Mouse (Mus musculus): ENCODE measurements around the gene Tigar.

Tigar gene

GRCm38 (mm10) chr6:127109402-127109930 lies at the start of gene Tigar:
Tigar (minus strand) TSS chr6:127109557.
- DNase-seq = peak; percentile 96

- no peak for DNase-seq
Observed at GRCm38 (mm10) chr6:127157321-127157720, 48.0 kb upstream of the Tigar start.

DNA sequence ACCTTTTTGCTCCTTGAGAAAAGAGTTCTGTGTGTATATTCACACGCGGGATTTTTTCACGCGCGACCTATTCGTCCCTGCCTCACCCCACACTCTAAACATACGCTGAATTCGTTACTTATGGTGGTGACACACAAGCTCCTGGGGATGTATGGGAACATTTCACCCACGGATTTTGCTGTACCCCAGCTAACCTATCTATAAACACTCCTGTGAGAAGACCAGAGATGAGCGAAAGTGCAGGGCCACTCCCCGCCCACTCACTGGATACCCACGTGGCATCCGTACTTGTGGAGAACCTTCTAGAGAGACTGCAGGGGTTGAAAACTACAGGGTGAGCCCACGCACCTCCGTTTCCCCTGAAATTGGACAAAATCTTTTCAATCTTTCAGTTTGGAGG lies 46.1 kb upstream of the Tigar start:
- peak; percentile 49 for DNase-seq

DNA sequence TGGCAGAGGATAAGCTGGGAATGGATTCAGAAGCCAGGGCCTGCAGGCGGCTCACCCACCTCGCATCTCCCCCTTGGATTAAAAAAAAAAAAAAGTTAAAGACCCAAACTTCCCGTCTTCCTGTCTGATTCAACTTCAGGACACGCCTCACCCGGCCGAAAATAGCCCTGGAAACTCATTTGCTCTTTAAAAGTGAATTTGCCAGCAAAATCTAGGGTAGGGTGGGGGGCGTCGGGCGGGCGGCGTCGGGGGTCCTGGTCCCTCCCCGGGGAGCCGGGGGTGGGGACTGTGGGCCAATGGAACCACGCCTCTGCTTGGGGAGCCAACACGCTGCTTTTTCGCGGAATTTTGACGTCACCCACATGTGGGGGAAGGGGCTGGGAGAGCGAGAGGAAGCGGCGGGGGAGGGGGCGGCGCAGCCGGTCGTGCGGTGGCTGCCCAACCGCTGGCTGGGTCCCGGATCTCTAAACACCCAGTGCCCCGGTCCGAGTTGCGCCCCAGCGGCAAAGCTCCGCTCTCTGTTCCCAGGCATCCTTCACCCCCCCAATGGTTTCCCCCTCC lies 45.4 kb upstream of the Tigar start:
- DNase-seq = peak; percentile 77

DNA sequence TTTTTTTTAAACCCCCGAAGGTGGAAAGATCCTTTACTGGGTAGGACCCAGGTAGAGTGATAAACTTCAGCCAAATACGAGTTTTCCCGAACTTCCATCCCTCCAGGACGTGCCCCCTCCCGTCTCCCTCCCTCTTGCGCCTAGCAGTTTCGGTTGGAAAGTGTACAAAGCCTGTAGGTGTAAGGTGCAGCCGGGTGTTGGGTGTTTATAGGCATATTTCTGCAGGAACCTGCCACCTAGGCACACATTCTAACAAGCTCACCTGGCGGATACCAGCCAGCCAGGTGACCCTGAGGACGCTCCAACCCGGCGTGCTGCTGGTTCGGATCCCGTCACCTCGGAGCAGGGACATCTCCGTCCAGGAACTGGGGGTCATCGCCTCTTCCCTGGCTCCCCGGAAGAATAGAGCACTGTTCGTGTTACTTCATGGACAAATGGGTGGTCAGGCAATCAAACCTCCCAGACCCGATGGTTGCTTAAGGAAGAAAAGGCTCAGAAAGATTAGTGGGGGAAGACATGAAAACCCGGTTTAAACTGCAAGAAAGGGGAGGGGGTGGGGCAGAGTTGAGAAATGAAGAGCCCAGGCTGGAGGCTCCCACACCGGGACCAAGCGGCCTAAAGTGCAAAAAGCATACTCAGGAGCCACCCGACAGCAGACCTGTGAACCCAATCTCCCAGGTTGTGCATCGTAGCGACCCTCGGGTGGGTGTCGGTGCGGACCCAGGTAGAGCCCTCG lies 44.8 kb upstream of the Tigar start:
- peak; percentile 47 for DNase-seq

- DNase-seq = peak; percentile 49
Observed at GRCm38 (mm10) chr6:127153296-127153800, 44.0 kb upstream of the Tigar start.

DNA sequence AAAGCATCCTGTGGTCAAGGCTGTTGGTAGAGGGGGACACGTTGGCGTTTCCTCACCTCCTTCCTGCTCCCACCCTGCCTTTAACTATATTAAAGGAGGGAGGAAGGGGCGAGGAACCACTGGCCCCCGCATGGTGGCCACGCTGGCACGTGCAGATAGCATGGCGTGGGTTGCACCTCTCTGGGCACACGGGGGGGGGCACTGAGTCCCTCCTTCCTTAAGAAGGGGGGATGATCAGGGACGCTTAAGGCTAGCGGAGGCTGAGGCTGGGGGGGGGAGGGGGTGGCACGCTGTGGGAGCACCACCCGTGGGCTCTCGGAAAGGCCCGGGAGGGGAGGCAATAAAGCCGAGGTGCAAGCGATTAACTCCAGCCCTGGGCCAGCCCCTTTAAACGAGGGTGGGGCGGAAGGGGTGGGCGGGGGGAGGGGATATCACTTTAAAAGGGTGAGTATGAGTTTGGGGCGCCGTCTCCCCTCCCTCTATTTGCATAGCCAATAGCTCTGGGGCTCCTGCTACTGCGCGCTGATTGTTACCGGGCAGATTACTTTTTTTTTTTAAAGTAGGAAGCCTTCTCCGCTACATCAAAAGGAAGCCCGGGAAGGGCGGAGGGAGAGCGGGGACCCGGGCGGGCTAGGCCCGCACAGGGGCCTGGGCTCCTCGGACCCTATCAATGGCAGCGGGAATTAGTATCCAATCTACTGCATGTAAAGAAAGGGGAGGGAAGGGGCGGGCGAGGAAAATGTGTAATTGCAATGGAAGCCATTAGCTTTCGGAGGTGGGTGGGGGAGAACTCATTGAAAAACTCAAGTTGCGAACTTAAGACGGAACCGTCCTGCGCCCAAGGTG lies 43.0 kb upstream of the Tigar start, which contains the start of gene Ccnd2:
TSS of gene Ccnd2 (minus strand) at position 88 of the 846 bp plus-strand sequence.
- peak; percentile 65 for DNase-seq

DNA sequence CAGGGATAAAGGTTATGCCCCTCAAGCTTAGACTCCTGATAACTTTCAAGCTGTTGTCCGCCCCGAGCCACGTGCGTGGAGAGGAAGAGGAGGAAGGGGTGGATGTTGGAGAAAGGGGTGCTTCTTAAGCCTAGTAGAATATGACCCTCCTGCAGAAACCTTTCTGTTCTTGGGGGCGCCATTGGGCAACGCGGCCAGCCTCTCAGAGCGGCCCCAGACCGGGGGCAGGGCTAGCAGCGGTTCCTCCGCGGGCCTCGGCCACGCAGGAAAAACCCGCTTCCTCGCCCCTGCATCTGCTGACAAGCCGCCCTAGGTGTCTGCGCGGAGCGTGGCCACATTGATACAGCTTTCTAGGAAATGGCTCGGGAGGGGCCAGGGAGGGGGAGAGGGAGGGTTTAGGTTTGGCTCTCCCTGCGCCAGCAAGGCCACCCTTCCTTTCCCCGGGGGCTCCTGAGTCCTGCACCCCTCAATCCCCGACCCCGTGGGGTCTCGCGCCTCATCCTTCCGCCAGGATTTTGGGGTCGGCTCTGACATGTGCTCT lies 42.3 kb upstream of the Tigar start:
- peak; percentile 61 for DNase-seq

GRCm38 (mm10) chr6:127150663-127151564 lies 41.6 kb upstream of the Tigar start:
- DNase-seq = peak; percentile 55

DNA sequence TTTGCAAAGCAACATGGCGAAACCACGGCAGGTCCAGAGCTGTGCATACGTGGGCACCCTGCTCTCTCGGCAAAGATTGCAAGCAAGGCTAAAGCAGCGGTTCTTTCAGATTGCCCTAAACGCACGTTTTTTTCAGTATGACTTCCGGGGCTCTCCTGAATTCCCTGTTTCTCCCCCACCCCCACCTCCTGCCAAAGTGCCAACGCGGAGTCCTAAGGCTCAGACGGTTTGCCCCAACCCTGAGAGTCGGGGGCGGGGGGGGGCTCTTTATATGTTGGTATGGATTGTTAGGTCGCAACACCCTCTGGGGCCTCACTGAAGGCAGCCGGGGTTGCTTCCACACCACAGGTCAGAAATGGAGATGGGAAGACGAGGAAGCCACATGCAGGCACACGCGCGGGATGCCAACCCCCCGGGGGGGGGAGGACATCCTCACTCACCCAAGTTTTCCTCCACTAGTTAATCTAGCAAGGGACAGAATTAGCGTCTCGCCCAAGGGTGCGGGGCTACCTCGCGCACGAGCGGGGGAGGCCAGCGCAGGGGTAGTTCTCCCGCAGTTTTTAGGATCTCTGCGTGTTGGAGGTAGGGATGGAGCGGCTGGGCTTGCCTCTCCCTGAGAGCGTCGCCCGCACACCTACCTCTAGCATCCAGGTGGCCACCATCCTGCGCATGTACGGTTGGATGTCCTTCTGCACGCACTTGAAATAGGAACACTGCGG lies 40.7 kb upstream of the Tigar start:
- peak; percentile 38 for DNase-seq

DNA sequence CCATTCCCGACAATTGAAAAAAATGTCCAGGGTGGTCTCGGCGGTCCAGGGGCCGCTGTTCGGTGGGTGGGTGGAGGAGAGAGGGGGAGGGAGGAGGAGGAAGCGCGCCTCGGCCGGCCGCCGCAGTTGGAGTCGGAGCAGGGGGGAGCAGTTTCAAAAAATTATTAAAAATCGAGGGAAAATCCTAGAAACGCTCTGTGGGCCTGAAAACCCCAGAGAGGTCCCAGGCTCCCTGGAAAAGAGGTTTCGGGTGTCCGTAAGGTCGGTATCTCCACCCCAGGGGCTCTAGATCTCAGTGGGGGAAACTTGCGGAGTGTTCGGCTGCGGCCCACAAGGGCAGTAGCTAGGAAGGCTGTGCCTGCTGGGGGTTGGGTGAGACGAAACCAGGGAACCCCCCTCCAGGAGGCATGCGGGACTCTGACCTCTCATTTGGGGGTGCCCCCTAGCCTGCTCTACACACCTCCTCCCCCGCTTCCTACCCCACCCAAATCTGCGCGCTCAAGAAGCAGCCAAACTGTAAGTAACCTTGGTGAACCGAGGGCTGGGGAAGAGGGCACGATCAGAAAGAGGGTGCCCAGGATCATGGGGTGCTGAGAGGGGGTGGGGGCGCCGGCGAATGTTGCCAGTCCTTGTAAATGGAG lies 40.1 kb upstream of the Tigar start:
- DNase-seq = peak; percentile 59

DNA sequence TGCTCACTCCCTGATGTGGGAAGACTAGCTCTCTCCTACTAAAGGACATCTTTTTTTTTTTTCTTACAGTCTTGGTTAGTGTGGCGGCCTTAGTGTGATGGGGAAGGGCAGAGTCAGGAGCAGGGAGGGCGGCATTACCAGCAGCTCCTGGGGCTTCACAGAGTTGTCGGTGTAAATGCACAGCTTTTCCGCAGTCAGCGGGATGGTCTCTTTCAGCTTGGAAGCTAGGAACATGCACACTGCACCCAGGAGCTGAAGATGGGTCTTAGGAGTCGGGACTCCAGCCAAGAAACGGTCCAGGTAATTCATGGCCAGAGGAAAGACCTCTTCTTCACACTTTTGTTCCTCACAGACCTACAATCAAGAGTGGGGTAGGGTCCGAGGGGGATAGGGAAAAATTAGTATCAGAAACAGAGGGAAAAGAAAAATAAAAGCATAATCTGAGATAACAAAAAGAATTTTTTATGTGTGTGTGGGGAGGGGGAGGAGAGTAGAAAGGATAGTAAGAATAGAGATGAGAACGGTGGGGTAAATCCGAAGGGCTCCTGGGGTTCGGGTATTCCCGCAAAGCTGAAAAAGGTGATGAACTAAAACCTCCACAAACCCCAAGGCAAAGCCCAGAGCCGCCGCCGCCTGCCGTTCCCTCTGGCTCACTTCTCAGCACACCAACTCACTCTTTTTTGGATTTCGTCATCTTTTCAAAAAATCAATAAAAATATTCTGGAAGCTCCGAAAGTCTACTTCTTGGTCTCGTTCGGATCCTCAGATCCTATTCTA lies 39.4 kb upstream of the Tigar start:
- peak; percentile 61 for DNase-seq

DNA sequence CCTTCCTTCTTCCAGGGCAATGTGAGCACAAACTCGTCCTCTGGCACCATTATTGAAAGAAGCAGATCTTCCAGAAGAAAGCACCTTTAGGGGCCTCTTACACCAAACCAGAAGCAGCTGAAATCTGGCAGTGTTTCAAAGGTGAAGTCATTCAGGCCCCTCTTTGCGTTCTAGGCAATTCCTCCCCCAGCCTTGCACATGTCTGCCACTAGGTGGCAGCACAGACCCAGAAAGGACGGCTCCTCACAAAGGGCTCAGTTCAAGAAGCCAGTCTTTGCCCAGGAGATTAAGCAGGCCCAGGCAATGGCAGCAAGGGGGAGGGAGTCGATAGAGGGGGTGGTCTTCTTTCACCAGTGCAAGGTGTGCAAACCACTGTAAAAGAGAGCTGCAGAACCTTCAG lies 38.3 kb upstream of the Tigar start:
- DNase-seq = peak; percentile 90

DNA sequence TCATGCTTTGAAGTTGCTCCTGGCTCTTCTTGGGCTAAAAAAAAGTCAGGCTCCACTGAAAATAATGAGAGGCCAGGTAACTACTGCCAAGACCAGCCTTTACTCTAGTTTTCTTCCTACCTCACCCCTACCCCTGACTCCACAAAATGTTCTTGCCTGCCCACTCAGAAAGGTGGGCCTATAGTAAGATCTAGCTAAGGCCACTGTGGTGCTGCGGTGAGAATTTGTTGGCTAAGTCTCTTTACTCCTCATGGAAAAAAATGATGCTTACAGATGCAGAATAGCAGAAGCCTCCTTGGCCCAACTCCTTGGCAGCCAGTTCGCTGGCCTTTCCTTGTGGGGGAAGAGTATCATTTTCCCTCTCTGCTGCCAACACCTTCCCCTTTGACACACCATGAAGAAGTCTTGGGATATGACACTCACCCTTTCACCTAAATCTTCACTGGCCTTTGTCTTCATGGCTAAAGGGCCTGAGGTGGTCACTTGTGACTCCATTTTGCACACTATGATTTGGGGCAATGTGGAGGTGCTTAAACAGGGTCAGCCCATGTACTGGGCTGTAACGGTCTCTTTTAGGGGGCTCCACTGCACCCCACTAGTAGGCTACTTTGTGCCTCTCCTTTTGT lies 37.1 kb upstream of the Tigar start:
- no peak for DNase-seq

DNA sequence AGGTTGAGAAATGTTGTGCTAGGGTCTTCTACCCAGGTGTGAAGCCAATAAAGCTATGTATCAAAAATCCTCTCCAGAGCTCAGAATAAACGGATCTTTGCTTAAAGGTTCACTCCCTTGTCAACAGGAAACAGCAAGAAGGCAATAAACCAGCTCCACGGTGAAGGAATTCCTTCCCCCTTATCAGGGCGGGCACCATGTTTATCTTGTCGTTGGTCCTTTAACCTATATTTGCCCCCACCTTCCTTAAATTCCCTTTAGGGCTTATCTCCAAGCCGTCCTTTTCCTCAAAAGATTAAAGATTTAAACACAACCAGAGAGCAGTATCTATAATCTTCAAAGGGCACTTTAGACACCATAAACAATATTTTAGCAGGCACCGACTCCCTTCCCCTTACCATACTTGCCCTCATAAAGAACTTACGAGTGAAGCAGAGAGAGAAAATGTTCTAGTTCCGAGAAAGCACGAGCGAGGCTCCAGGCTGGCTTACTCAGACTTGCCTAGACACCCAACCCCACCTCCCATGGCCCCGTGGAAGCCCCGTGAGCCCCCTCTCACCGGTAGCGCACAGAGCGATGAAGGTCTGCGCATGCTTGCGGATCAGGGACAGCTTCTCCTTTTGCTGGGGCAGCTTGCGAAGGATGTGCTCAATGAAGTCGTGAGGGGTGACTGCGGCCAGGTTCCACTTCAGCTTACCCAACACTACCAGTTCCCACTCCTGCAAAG lies 36.3 kb upstream of the Tigar start:
- no peak for DNase-seq

GRCm38 (mm10) chr6:127143576-127144288 lies 34.4 kb upstream of the Tigar start:
- DNase-seq = no peak

GRCm38 (mm10) chr6:127143124-127143520 lies 33.8 kb upstream of the Tigar start:
- DNase-seq = no peak
